Mouse (Mus musculus) forebrain, postnatal 0 days (tissue): ENCODE results near the gene Abcd4. TPM values are rescaled to one million over a fixed set of nuclear protein-coding genes. Genes with fewer than 3 reads are reported as not detected.

ENCODE experiments used
- ATAC-seq: fragments of 200-750 bp; cut with Nextera tagmentation; 2 replicates; pipeline ENCODE4 v1.8.0; 2017; ENCODE audit warnings: mild to moderate bottlenecking, moderate library complexity
- DNase-seq: peaks from one replicate; pipeline ENCODE4 v3.0.0-alpha.2; 2015
- H3K27ac ChIP-seq: fragments of 300-500 bp; sonication (generic); 2 replicates; pipeline ENCODE4 v1.5.1; 2014; ENCODE audit warnings: low read depth, mild to moderate bottlenecking, antibody characterized with exemption, low read length, moderate library complexity, mixed read lengths
- H3K27me3 ChIP-seq: fragments of 300-500 bp; sonication (generic); 2 replicates; pipeline ENCODE4 v1.6.1; 2014; ENCODE audit warnings: mild to moderate bottlenecking, low read length, mixed read lengths; ENCODE audit not compliant: insufficient read depth
- H3K36me3 ChIP-seq: fragments of 300-500 bp; sonication (generic); 2 replicates; pipeline ENCODE4 v1.6.1; 2014; ENCODE audit warnings: mild to moderate bottlenecking, moderate library complexity; ENCODE audit not compliant: insufficient read depth
- H3K4me1 ChIP-seq: fragments of 300-500 bp; sonication (generic); 2 replicates; pipeline ENCODE4 v1.6.1; 2014; ENCODE audit warnings: antibody characterized with exemption; ENCODE audit not compliant: insufficient read depth
- H3K4me2 ChIP-seq: fragments of 300-500 bp; sonication (generic); 2 replicates; pipeline ENCODE4 v1.6.1; 2014; ENCODE audit warnings: low read depth, mild to moderate bottlenecking, moderate library complexity
- H3K4me3 ChIP-seq: fragments of 300-500 bp; sonication (generic); 2 replicates; pipeline ENCODE4 v1.5.1; 2014; ENCODE audit warnings: low read depth, low read length, mixed read lengths
- H3K9ac ChIP-seq: fragments of 300-500 bp; sonication (generic); 2 replicates; pipeline ENCODE4 v1.6.1; 2014; ENCODE audit warnings: mild to moderate bottlenecking
- H3K9me3 ChIP-seq: fragments of 300-500 bp; sonication (generic); 2 replicates; pipeline ENCODE4 v1.6.1; 2016; ENCODE audit warnings: low read length
- CTCF ChIP-seq: sonication (generic); IDR thresholded peaks from 2 replicates; pipeline ENCODE4 v1.5.1; 2016; ENCODE audit warnings: antibody characterized with exemption, control low read depth, low read depth
- WGBS: fragments of 180-500 bp; shearing (Covaris S2); extraction: QIAGEN DNeasy Blood & Tissue Kit; methylation state at CpG from one replicate; pipeline ENCODE4 v1.1.7; 2014; 5-methylcytosine and 5-hydroxymethylcytosine counted together
- polyA plus RNA-seq: library from polyadenylated mRNA; unstranded; fragments of >200 nt; fragmentation: Nextera tagmentation; extraction: Ambion mirVana; gene quantifications from 2 replicates; pipeline ENCODE4 v1.2.1, GENCODE M21; 2015
- total RNA-seq: library from RNA; depleted of rRNA; stranded (reverse); fragments of >200 nt; gene quantifications from 2 replicates; pipeline ENCODE4 v1.2.3, GENCODE M21; 2014

Abcd4 gene
- total and polyA plus RNA-seq, 2 experiments from 2014 or later: 6.7 to 8.0 TPM

GRCm38 (mm10) chr12:84605860-84606259, 11.4 kb downstream of the Abcd4 start:
- DNase-seq (no peak), ATAC-seq (no peak)
- Histone ChIP-seq H3K9ac (no peak overlapping the region), H3K4me2 (no peak overlapping the region), H3K36me3 (peaks cover 20% of the 10 kb centered on the region), H3K9me3 (no peaks in the 10 kb centered on the region), H3K27me3 (no peaks in the 10 kb centered on the region), H3K27ac (no peak overlapping the region), H3K4me3 (no peak overlapping the region), H3K4me1 (no peaks in the 10 kb centered on the region)
- WGBS: 81% methylated on average over 7 of the region's 7 CpGs
- TF ChIP-seq CTCF: peak; percentile 19; the same call in 1 of the 2 replicates

GRCm38 (mm10) chr12:84604001-84604400, 13.2 kb downstream of the Abcd4 start:
- DNase-seq: no peak
- no peak overlapping the region for H3K9ac ChIP-seq
- H3K36me3 ChIP-seq: peaks cover 20% of the 10 kb centered on the region
- no peak overlapping the region for H3K4me3 ChIP-seq
- no peaks in the 10 kb centered on the region for H3K27me3 ChIP-seq
- H3K9me3 ChIP-seq: no peaks in the 10 kb centered on the region
- no peak for ATAC-seq
- no peaks in the 10 kb centered on the region for H3K4me1 ChIP-seq
- 94% methylated on average over 6 of the region's 7 CpGs for WGBS
- TF ChIP-seq CTCF: no peak
- no peak overlapping the region for H3K4me2 ChIP-seq
- H3K27ac ChIP-seq: no peak overlapping the region

DNA sequence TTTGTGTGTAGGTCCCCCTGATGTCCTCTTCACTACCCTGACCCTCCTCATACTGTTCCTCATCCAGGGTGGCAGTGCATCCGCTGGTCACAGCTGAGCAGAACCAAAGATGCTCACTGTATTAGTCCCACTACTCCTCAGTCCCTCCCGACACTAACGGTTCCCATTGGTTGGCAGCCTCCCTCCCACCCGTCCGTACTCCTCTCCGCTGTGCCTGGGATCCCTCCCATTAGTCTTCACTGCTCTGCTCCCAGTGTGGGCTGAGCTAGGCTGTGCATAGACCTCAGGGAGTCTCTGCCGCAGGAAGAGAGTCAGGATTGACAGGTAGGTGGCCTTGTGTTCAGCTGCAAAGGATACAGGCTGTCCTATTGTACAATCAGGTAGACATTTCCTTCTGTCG, 18.9 kb downstream of the Abcd4 start:
- WGBS: 20% methylated on average over 8 of the region's 8 CpGs
- Histone ChIP-seq H3K4me1 (no peaks in the 10 kb centered on the region), H3K9me3 (no peaks in the 10 kb centered on the region), H3K9ac (no peak overlapping the region), H3K4me3 (no peak overlapping the region), H3K36me3 (no peaks in the 10 kb centered on the region), H3K4me2 (no peak overlapping the region), H3K27ac (no peak overlapping the region), H3K27me3 (no peaks in the 10 kb centered on the region)
- ATAC-seq (0 out of 2 replicates have a peak, but pooled peaks have one; percentile 29), DNase-seq (no peak)
- TF ChIP-seq CTCF: no peak

GRCm38 (mm10) chr12:84589825-84590761, 27.1 kb downstream of the Abcd4 start:
- Histone ChIP-seq H3K27me3 (no peaks in the 10 kb centered on the region), H3K9me3 (no peaks in the 10 kb centered on the region), H3K4me3 (peak overlapping the region; percentile 51), H3K4me1 (no peaks in the 10 kb centered on the region), H3K9ac (peak overlapping the region; percentile 62), H3K4me2 (peak overlapping the region; percentile 75), H3K27ac (no peak overlapping the region), H3K36me3 (no peaks in the 10 kb centered on the region)
- under 1% methylated on average over 53 of the region's 54 CpGs for WGBS
- peak; percentile 100 for TF ChIP-seq CTCF
- DNase-seq (peak; percentile 95), ATAC-seq (peak; percentile 82)

GRCm38 (mm10) chr12:84581285-84581684, 35.9 kb downstream of the Abcd4 start:
- 94% methylated on average over 2 of the region's 2 CpGs for WGBS
- Histone ChIP-seq H3K9ac (no peak overlapping the region), H3K36me3 (no peaks in the 10 kb centered on the region), H3K27ac (no peak overlapping the region), H3K4me2 (no peak overlapping the region), H3K27me3 (no peaks in the 10 kb centered on the region), H3K4me1 (no peaks in the 10 kb centered on the region), H3K9me3 (no peaks in the 10 kb centered on the region), H3K4me3 (no peak overlapping the region)
- ATAC-seq (no peak), DNase-seq (no peak)
- no peak for TF ChIP-seq CTCF

GRCm38 (mm10) chr12:84578440-84578770, 38.8 kb downstream of the Abcd4 start:
- no peak overlapping the region for H3K9ac ChIP-seq

GRCm38 (mm10) chr12:84577768-84578439, 39.3 kb downstream of the Abcd4 start:
- WGBS: 58% methylated on average over 11 of the region's 11 CpGs
- DNase-seq (no peak), ATAC-seq (no peak)
- H3K4me2 ChIP-seq: no peak overlapping the region
- no peaks in the 10 kb centered on the region for H3K9me3 ChIP-seq
- no peaks in the 10 kb centered on the region for H3K36me3 ChIP-seq
- H3K27ac ChIP-seq: no peak overlapping the region
- TF ChIP-seq CTCF: peak; percentile 25; the same call in 1 of the 2 replicates
- H3K27me3 ChIP-seq: peaks cover 15% of the 10 kb centered on the region
- no peak overlapping the region for H3K4me3 ChIP-seq
- no peak overlapping the region for H3K9ac ChIP-seq
- H3K4me1 ChIP-seq: no peaks in the 10 kb centered on the region

More at GRCm38 (mm10) chr12:84578440-84578770, 38.8 kb downstream of the Abcd4 start:
- Histone ChIP-seq H3K27me3 (peaks cover 10% of the 10 kb centered on the region), H3K36me3 (no peaks in the 10 kb centered on the region), H3K4me1 (no peaks in the 10 kb centered on the region), H3K9me3 (no peaks in the 10 kb centered on the region), H3K4me2 (no peak overlapping the region), H3K27ac (no peak overlapping the region), H3K4me3 (no peak overlapping the region)
- DNase-seq: no peak
- TF ChIP-seq CTCF: no peak
- ATAC-seq: no peak
- WGBS: 39% methylated on average over 5 of the region's 5 CpGs
